Mouse (Mus musculus) 3T3-L1 (cell line): ENCODE data around the gene Plagl1.
"Not testable (repeated sequence)": the region's sequence is repeated elsewhere in the genome, so short reads cannot be mapped to it uniquely, and the experiment has no call there.

ENCODE experiments used
- DNase-seq: peaks from one replicate; pipeline ENCODE4 v3.0.0-alpha.2; 2015; ENCODE audit warnings: low read depth, low spot score

Plagl1 gene

GRCm38 (mm10) chr10:13060021-13060668, at the start of gene Plagl1:
Gene Plagl1 (plus strand): TSS chr10:13060504.
- no peak for DNase-seq

GRCm38 (mm10) chr10:13014026-13014425, 46.3 kb upstream of the Plagl1 start:
- DNase-seq: no peak

GRCm38 (mm10) chr10:13016573-13016972, 43.7 kb upstream of the Plagl1 start:
- DNase-seq: peak; percentile 89

- peak; percentile 32 for DNase-seq
Observed at GRCm38 (mm10) chr10:13018510-13018909, 41.8 kb upstream of the Plagl1 start.

GRCm38 (mm10) chr10:13019026-13019425, 41.3 kb upstream of the Plagl1 start:
- no peak for DNase-seq

- DNase-seq: no peak
Observed at GRCm38 (mm10) chr10:13022103-13022502, 38.2 kb upstream of the Plagl1 start.

- DNase-seq: not testable (repeated sequence)
Observed at GRCm38 (mm10) chr10:13023985-13024384, 36.3 kb upstream of the Plagl1 start.

GRCm38 (mm10) chr10:13027702-13028101, 32.6 kb upstream of the Plagl1 start:
- DNase-seq: no peak

GRCm38 (mm10) chr10:13028215-13028614, 32.1 kb upstream of the Plagl1 start:
- DNase-seq: peak; percentile 54

- DNase-seq: no peak
Observed at GRCm38 (mm10) chr10:13029416-13029815, 30.9 kb upstream of the Plagl1 start.

- peak; percentile 28 for DNase-seq
Observed at GRCm38 (mm10) chr10:13035270-13035669, 25.0 kb upstream of the Plagl1 start.

- DNase-seq: no peak
Observed at GRCm38 (mm10) chr10:13039637-13040174, 20.6 kb upstream of the Plagl1 start.

- DNase-seq: no peak
Observed at GRCm38 (mm10) chr10:13044659-13045058, 15.6 kb upstream of the Plagl1 start.

GRCm38 (mm10) chr10:13047816-13048215, 12.5 kb upstream of the Plagl1 start:
- DNase-seq: no peak

GRCm38 (mm10) chr10:13056863-13057381, 3.4 kb upstream of the Plagl1 start:
- no peak for DNase-seq

- no peak for DNase-seq
Observed at GRCm38 (mm10) chr10:13060821-13061671, 742 bp downstream of the Plagl1 start.

GRCm38 (mm10) chr10:13062373-13062772, 2.1 kb downstream of the Plagl1 start:
- DNase-seq: no peak

- no peak for DNase-seq
Observed at GRCm38 (mm10) chr10:13063457-13063856, 3.2 kb downstream of the Plagl1 start.

GRCm38 (mm10) chr10:13065129-13065752, 4.9 kb downstream of the Plagl1 start:
- DNase-seq: no peak

GRCm38 (mm10) chr10:13071031-13071430, 10.7 kb downstream of the Plagl1 start:
- no peak for DNase-seq

- no peak for DNase-seq
Observed at GRCm38 (mm10) chr10:13076807-13077532, 16.7 kb downstream of the Plagl1 start.
